Mouse (Mus musculus) bone marrow, adult 2 months (tissue): Measurements from ENCODE around the gene Ccl26.

Experiments
- CTCF ChIP-seq: fragments of 200-500 bp; IDR thresholded peaks from 2 replicates; pipeline ENCODE4 v1.5.1; 2011; ENCODE audit warnings: low read length, control low read depth; ENCODE audit not compliant: control insufficient read depth, insufficient read depth
- POLR2A ChIP-seq: fragments of 200-500 bp; IDR thresholded peaks from 2 replicates; pipeline ENCODE4 v1.6.1; 2011; ENCODE audit warnings: low read depth, mild to moderate bottlenecking, control low read depth, low read length, borderline replicate concordance; ENCODE audit not compliant: control insufficient read depth

DNA sequence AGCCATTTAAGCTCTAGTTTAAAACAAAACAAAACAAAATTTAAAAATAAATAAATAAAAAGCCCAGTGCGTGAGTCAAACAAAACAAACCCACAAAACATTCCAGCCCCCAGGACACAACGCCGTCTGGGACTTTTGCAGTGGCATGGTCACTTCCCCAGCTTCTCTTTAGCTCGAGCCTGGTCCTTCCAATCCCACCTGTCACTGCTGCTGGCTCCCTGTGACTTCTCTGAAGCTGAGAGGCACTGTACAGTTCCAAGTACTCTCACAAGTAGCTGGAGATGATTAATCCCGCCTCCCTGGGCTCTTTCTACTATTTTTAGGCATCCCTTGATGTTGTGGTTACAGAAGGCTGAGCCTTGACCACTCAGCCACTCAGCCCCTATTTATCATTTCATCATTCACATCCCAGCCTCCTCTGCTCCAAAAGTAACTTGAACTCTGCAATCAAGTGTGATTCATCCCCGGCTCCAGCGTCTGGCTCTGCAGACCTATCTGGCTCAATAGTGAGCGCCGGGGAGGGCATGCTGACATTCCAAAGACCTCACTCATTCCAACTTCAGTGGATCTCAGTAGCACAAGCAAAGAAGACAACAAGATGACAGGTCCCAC, 41.2 kb downstream of the Ccl26 start:
- TF ChIP-seq CTCF (no peak), POLR2A (no peak)
